Mouse (Mus musculus) midbrain, embryonic 13.5 days (tissue): Measurements from ENCODE around the gene Gm14124. TPM values are rescaled to one million over a fixed set of nuclear protein-coding genes. Genes with fewer than 3 reads are reported as not detected.
"Not testable (repeated sequence)": the region's sequence is repeated elsewhere in the genome, so short reads cannot be mapped to it uniquely, and the experiment has no call there.

Source experiments
- ATAC-seq: fragments of 200-750 bp; cut with Nextera tagmentation; 2 replicates; pipeline ENCODE4 v1.8.0; 2017; ENCODE audit warnings: mild to moderate bottlenecking, moderate TSS enrichment, moderate library complexity
- H3K27ac ChIP-seq: fragments of 300-500 bp; sonication (generic); 2 replicates; pipeline ENCODE4 v1.5.1; 2015; ENCODE audit warnings: inconsistent platforms, mild to moderate bottlenecking, moderate library complexity
- H3K27me3 ChIP-seq: fragments of 300-500 bp; sonication (generic); 2 replicates; pipeline ENCODE4 v1.6.1; 2015; ENCODE audit warnings: mild to moderate bottlenecking, inconsistent platforms
- H3K36me3 ChIP-seq: fragments of 300-500 bp; sonication (generic); 2 replicates; pipeline ENCODE4 v1.6.1; 2015; ENCODE audit warnings: mild to moderate bottlenecking, inconsistent platforms
- H3K4me1 ChIP-seq: fragments of 300-500 bp; sonication (generic); replicated peaks from 2 replicates; pipeline ENCODE4 v1.6.1; 2015; ENCODE audit warnings: inconsistent platforms
- H3K4me2 ChIP-seq: fragments of 300-500 bp; sonication (generic); replicated peaks from 2 replicates; pipeline ENCODE4 v1.6.1; 2015; ENCODE audit warnings: moderate library complexity, mild to moderate bottlenecking, inconsistent platforms
- H3K4me3 ChIP-seq: fragments of 300-500 bp; sonication (generic); replicated peaks from 2 replicates; pipeline ENCODE4 v1.5.1; 2015; ENCODE audit warnings: mild to moderate bottlenecking, inconsistent platforms
- H3K9ac ChIP-seq: fragments of 300-500 bp; sonication (generic); replicated peaks from 2 replicates; pipeline ENCODE4 v1.6.1; 2015; ENCODE audit warnings: mild to moderate bottlenecking, inconsistent platforms
- H3K9me3 ChIP-seq: fragments of 300-500 bp; sonication (generic); 2 replicates; pipeline ENCODE4 v1.6.1; 2016; ENCODE audit warnings: mild to moderate bottlenecking, inconsistent platforms
- WGBS: fragments of 180-500 bp; shearing (Covaris S2); methylation state at CpG from one replicate; pipeline ENCODE4 v1.1.7; 2015; 5-methylcytosine and 5-hydroxymethylcytosine counted together
- polyA plus RNA-seq: library from polyadenylated mRNA; unstranded; fragments of >200 nt; fragmentation: Nextera tagmentation; extraction: Ambion mirVana; gene quantifications from 2 replicates; pipeline ENCODE4 v1.2.1, GENCODE M21; 2015

Gene Gm14124
- polyA plus RNA-seq: not detected in 2 replicates

DNA sequence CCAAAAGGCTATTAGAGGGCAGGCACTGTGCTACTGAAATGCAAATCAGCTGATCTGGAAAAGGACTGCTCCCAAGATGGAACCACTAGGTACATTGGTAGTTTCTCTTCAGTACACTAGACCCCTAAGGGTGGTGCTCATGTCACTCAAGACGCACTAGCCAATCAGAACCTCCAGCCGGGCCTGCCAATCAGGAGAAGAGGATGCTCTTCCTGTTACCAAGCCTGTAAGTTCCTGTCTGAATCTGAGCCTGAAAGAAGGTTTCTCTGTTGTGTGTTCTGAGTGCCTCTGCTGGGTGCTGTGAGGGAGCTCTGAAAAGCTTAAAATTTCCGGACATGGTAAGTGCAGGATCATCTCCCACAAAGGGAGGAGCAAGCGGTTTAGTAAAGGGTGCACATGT is at the start of gene Gm14124:
Gene Gm14124 (plus strand): TSS at position 227 of the 400 bp plus-strand sequence.
- H3K4me1 ChIP-seq, H3K27ac ChIP-seq, H3K4me2 ChIP-seq, H3K36me3 ChIP-seq, H3K4me3 ChIP-seq, H3K9ac ChIP-seq, H3K27me3 ChIP-seq, ATAC-seq: not testable (repeated sequence)
- H3K9me3 ChIP-seq: peaks cover 11% of the 10 kb centered on the region; the same call in 1 of the 2 replicates
- 84% methylated on average over 4 of the region's 4 CpGs for WGBS

DNA sequence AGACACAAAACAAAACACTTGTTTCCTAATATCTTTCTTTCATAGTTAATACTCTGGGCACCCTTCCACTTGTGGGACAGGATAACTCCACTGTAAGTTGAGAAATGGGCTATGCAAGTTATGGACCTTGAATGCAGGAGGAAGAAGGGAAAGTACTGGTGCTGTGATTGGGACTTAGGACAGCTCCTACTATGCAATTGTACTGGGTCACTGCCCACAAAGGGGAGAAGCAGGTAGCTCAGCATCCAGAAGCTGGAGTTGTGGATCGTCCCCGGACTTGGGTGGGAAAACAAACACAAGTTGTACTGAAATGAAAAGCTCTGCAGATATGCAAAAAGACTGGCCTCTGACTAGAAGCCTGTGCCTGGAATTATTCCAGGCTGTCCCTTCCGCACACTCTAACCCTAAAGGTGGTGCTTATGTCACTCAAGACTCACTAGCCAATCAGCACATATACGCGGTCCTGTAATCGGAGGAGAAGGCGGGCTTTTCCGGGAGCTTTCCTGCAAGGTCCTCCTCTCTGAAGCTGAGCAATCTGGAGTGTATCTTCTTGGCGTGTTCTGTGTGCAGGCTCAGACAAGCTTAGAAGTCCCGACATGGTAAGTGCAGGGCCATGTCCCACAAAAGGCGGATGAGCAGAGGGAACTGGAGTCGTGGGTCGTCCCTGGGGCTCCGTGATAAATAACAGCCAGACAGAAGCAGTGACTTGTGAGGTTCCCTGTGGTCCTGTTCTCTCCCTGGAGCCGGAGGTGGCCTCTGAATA is 39.5 kb upstream of the Gm14124 start, which contains the start of gene Zfp937:
Gene Zfp937 (plus strand): TSS at position 474 of the 763 bp plus-strand sequence.
- not testable (repeated sequence) for H3K36me3 ChIP-seq, H3K4me1 ChIP-seq, H3K27me3 ChIP-seq, H3K9me3 ChIP-seq
- peak within 1 kb of the TSS; percentile 59 for H3K9ac ChIP-seq
- peak within 1 kb of the TSS; percentile 39; the same call in 1 of the 2 replicates for H3K27ac ChIP-seq
- H3K4me2 ChIP-seq: peak within 1 kb of the TSS; percentile 53
- peak within 1 kb of the TSS; percentile 47 for H3K4me3 ChIP-seq
- WGBS: 2% methylated on average over 15 of the region's 15 CpGs
- ATAC-seq: peak; percentile 100

DNA sequence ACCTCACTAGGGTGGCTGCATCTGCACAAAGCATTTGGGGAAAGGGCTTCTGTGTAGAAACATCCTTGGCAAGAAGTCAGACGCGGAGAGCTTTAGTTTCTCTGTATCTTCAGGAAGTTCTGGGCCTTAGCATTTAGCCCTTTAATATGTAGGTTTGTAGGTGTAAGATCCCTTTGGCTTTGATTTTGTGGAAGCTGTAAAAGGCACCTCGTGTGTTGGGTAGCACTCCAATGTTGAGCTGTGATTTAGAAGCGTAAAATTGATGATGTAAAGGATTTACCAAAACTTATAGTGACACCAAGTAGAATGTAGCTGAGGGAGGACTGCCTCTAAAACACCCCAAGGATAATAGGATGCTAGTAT is 39.0 kb upstream of the Gm14124 start:
- not testable (repeated sequence) for H3K4me1 ChIP-seq, H3K9me3 ChIP-seq, H3K36me3 ChIP-seq, H3K27me3 ChIP-seq
- Histone ChIP-seq H3K4me2 (peak overlapping the region; percentile 53), H3K9ac (peak overlapping the region; percentile 59), H3K4me3 (peak overlapping the region; percentile 47), H3K27ac (0 out of 2 replicates have a peak overlapping the region, but pooled peaks have one; percentile 39)
- ATAC-seq: 0 out of 2 replicates have a peak, but pooled peaks have one; percentile 4
- 23% methylated on average over 4 of the region's 4 CpGs for WGBS

DNA sequence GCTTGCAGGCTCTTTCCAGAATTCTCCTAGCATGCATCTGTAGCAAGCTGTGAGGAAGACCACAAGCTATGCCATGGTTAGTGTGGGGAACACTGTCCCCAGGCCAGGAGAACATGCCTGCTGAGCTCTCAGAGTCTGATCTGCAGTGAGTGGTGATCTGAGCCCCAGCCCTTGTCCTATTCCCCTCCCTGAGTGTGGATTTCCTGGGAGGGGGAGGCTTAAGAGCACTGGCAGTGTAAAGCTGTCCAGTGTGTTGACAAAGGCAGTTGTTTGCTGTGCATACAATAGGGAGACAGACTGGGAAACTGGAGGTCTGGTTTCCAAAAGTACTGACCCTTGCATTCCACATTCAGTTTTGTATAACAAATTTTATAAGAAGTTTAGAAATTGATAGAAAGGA is 34.1 kb upstream of the Gm14124 start:
- not testable (repeated sequence) for H3K4me3 ChIP-seq, H3K4me1 ChIP-seq, H3K4me2 ChIP-seq, H3K27me3 ChIP-seq, H3K9me3 ChIP-seq, H3K27ac ChIP-seq, ATAC-seq, H3K36me3 ChIP-seq, H3K9ac ChIP-seq

DNA sequence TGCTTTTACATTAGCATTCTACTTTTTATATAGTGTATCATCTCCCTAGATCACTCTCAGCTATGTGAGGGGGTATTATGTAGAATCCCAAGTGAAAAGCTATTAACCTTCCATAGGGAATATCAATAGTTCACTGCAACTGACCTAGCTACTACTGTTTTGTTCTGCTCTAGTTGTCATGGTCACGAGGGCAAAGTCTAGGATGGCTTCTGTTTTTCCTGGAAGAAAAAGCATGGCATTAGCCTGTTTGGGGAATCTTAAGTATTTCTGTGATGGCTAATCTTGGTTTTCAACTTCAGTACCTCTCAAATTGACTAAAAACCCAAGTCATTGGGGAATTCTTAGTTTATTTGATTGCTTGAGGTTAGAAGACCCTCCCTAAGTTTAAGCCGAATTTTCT is 14.1 kb upstream of the Gm14124 start:
- ATAC-seq: no peak
- H3K27ac ChIP-seq: no peak overlapping the region
- 96% methylated on average over 2 of the region's 2 CpGs for WGBS
- peaks cover 33% of the 10 kb centered on the region for H3K36me3 ChIP-seq
- H3K27me3 ChIP-seq: no peaks in the 10 kb centered on the region
- H3K4me3 ChIP-seq: no peak overlapping the region
- peaks cover 42% of the 10 kb centered on the region for H3K9me3 ChIP-seq
- no peaks in the 10 kb centered on the region for H3K4me1 ChIP-seq
- no peak overlapping the region for H3K4me2 ChIP-seq
- H3K9ac ChIP-seq: no peak overlapping the region

DNA sequence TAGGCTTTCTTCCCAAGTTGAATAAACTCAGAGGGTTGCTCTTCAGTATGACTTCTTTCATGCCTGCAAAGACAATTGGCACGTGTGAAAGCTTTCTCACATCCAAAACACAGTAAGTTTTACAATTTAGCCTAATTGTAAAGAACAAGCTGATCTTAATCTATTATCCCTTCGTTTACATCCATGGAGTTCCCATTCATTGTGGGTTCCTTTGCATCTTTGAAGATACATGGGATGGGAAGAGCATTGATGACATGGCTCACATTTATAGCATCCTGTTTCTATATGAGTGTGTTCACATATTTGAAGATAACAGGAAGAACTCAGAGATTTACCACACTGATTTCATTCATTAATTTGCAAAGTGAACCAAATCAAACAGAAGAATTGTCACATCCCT is 1.8 kb upstream of the Gm14124 start, which contains the start of gene Gm21994:
Gene Gm21994 (minus strand): TSS at position 101 of the 400 bp plus-strand sequence.
- ATAC-seq, H3K9ac ChIP-seq, H3K27ac ChIP-seq, H3K4me3 ChIP-seq, H3K27me3 ChIP-seq, H3K4me2 ChIP-seq, H3K4me1 ChIP-seq, H3K36me3 ChIP-seq: not testable (repeated sequence)
- WGBS: 63% methylated on average over 2 of the region's 2 CpGs
- peaks cover 11% of the 10 kb centered on the region; the same call in 1 of the 2 replicates for H3K9me3 ChIP-seq

DNA sequence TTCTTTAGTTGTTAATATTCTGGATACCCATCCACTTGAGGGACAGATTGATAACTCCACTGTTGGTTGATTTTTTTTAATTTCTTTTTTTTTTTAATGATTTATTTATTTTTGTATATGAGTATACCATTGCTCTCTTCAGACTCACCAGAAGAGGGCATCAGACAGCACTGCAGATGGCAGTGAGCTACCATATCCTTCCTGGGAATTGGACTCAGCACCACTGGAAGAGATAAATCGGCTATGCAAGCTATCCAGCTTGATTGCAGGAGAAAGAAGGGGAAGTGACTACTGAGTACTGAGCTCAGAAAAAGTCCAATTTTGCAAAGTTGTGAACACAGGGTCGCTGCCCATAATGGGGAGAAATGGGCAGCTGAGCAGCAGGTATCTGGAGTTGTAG is 456 bp upstream of the Gm14124 start:
- not testable (repeated sequence) for H3K36me3 ChIP-seq, H3K4me3 ChIP-seq, ATAC-seq, H3K4me2 ChIP-seq, H3K27ac ChIP-seq, H3K4me1 ChIP-seq, H3K9ac ChIP-seq, H3K27me3 ChIP-seq
- H3K9me3 ChIP-seq: peaks cover 11% of the 10 kb centered on the region; the same call in 1 of the 2 replicates
- 69% methylated on average over 2 of the region's 2 CpGs for WGBS

DNA sequence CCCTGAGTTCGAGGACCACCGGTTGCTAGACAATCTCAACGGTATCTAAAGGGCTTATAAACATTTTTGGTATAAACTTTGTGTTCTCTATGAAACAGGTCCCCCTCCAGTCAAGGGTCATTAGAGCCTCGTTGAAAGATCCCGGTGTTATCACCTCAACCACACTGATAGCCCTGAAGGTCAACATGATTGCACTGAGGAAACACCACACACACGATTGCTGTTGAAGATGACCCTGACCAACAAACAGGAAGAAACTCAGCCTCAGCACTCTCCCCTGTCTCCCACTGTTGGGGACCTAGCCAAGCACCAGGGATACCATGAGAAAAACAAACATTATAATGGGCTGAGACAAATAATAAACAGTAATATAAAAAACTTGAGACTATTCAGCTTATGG is 36.4 kb downstream of the Gm14124 start:
- Histone ChIP-seq H3K4me3 (no peak overlapping the region), H3K4me2 (no peak overlapping the region), H3K4me1 (no peaks in the 10 kb centered on the region), H3K36me3 (no peaks in the 10 kb centered on the region), H3K9me3 (peaks cover 10% of the 10 kb centered on the region; the same call in 1 of the 2 replicates), H3K9ac (no peak overlapping the region), H3K27me3 (no peaks in the 10 kb centered on the region), H3K27ac (no peak overlapping the region)
- 88% methylated on average over 6 of the region's 6 CpGs for WGBS
- ATAC-seq: no peak

DNA sequence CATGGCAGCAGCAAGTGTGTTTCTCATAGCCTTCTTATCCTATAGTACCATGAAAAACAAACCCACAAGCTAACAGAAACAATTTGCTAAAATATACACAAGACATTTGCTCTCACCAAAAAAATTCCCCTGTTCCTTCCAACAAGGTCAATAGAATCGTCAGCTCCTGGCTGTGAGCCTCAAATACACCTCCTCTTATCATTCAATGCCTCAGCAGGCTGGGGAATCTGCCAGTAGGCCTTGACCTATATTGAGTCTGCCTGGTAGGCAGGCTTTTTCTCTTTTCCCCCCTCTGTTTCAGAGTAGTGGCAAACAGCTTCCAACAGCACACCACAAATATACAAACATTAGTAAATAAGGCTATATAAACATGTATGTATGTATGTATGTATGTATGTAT is 41.8 kb downstream of the Gm14124 start:
- H3K36me3 ChIP-seq: no peaks in the 10 kb centered on the region
- no peak overlapping the region for H3K9ac ChIP-seq
- 46% methylated on average over 1 of the region's 1 CpGs for WGBS
- H3K27ac ChIP-seq: no peak overlapping the region
- peaks cover 6% of the 10 kb centered on the region; the same call in 1 of the 2 replicates for H3K9me3 ChIP-seq
- H3K4me1 ChIP-seq: no peaks in the 10 kb centered on the region
- no peak overlapping the region for H3K4me2 ChIP-seq
- no peak overlapping the region for H3K4me3 ChIP-seq
- no peak for ATAC-seq
- H3K27me3 ChIP-seq: no peaks in the 10 kb centered on the region

DNA sequence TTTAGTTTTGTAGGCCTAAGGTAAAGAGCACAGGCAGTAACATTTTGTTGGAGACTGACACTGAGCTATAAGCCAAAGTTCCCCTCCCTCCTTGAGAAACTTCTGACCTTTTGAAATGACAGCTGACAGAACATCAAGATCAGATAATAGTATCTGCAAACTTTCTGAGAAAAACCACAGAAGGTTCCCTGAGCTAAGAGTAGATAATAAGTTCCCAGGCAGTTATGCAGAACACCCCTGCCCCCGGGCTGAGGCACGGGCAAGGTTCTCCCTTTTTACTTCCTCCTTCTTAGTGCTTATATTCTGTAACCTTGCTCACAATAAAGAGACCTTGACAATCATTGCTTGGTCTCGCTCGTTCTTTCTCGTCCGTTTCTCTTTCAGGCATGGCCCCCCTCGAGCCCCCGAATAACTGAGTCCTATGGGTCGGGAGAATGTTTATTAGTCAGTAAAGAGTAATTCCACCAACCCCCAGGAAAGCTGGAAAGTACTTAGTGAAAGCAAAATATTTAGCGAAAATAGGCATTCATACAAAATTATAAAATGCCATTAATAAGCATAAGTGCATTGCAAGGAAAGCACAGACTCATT is 50.0 kb downstream of the Gm14124 start:
- H3K9ac ChIP-seq: no peak overlapping the region
- H3K27me3 ChIP-seq: no peaks in the 10 kb centered on the region
- H3K4me1 ChIP-seq: 0 out of 2 replicates have a peak, but pooled peaks cover 5% of the 10 kb centered on the region
- H3K4me2 ChIP-seq: no peak overlapping the region
- no peaks in the 10 kb centered on the region for H3K36me3 ChIP-seq
- WGBS: 89% methylated on average over 10 of the region's 10 CpGs
- no peak for ATAC-seq
- H3K27ac ChIP-seq: no peak overlapping the region
- H3K4me3 ChIP-seq: no peak overlapping the region
- no peaks in the 10 kb centered on the region for H3K9me3 ChIP-seq

DNA sequence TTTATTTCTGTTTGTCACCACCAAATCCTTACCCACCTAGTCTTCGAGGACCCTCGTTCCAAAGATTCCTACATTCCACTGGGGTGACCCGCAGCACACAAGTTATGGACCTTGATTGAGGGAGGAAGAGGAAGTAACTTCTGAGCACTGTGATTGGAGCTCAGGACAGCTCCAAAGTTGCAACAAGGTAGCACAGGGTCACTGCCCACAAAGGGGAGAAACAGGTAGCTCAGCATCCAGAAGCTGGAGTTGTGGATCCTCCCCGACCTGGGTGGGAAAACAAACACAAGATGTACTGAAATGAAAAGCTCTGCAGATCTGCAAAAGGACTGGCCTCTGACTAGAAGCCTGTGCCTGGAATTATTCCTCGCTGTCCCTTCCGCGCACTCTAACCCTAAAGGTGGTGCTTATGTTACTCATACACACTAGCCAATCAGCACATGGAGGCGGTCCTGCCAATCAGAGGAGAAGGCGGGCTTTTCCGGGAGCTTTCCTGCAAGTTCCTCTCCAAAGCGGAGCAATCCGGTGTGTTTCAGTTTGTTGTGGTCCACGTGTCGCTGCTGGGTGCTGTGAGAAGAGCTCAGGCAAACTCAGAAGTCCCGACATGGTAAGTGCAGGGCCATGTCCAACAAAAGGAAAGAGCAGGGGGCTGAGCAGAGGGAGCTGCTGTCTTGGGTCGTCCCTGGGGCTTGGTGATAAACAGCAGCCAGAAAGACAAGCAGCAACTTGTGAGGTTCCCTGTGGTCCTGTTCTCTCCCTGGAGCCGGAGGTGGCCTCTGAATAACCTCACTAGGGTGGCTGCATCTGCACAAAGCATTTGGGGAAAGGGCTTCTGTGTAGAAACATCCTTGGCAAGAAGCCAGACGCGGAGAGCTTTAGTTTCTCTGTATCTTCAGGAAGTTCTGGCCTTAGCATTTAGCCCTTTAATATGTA is 53.9 kb downstream of the Gm14124 start:
- Histone ChIP-seq H3K9ac (peak overlapping the region; percentile 66), H3K4me3 (peak overlapping the region; percentile 53), H3K4me2 (peak overlapping the region; percentile 59), H3K36me3 (peaks cover 11% of the 10 kb centered on the region; the same call in 1 of the 2 replicates)
- H3K4me1 ChIP-seq, H3K9me3 ChIP-seq, H3K27ac ChIP-seq, H3K27me3 ChIP-seq: not testable (repeated sequence)
- peak; percentile 98 for ATAC-seq
- WGBS: 19% methylated on average over 19 of the region's 19 CpGs

DNA sequence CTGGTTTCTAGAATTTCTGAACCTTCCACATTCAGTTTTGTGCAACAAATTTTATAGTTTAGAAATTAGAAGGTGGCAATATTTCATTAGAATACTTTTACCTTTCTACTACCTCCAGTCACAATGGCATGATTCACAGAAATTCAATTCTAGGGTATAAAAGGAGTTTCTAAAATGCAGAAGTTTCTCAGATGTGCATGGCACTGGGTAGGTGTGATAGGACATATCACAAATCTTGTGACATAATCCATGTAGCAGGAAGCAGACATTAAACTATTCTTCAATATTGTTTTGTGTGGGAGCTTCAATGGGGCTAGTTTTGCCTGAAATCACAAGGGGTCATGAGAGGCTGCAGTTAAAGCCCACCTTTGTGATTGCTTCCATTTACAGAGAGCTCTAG is 58.8 kb downstream of the Gm14124 start:
- Histone ChIP-seq H3K4me3 (no peak overlapping the region), H3K27ac (no peak overlapping the region), H3K36me3 (peaks cover 33% of the 10 kb centered on the region), H3K4me1 (0 out of 2 replicates have a peak, but pooled peaks cover 3% of the 10 kb centered on the region), H3K4me2 (no peak overlapping the region), H3K9ac (no peak overlapping the region), H3K27me3 (no peaks in the 10 kb centered on the region), H3K9me3 (peaks cover 28% of the 10 kb centered on the region)
- no peak for ATAC-seq
